Mouse (Mus musculus) kidney, adult 2 months (tissue): ENCODE measurements around the gene Prpf6.

Experiments used
- CTCF ChIP-seq: fragments of 200-500 bp; conservative IDR thresholded peaks from 2 replicates; pipeline ENCODE4 v1.5.1; 2011; ENCODE audit warnings: low read depth, mild to moderate bottlenecking, control low read depth, low read length, moderate library complexity, mixed read lengths; ENCODE audit not compliant: insufficient read depth, insufficient read length
- POLR2A ChIP-seq: fragments of 200-500 bp; IDR thresholded peaks from one replicate; pipeline ENCODE4 v1.6.1; 2011; ENCODE audit warnings: low read depth, low read length, control low read depth

DNA sequence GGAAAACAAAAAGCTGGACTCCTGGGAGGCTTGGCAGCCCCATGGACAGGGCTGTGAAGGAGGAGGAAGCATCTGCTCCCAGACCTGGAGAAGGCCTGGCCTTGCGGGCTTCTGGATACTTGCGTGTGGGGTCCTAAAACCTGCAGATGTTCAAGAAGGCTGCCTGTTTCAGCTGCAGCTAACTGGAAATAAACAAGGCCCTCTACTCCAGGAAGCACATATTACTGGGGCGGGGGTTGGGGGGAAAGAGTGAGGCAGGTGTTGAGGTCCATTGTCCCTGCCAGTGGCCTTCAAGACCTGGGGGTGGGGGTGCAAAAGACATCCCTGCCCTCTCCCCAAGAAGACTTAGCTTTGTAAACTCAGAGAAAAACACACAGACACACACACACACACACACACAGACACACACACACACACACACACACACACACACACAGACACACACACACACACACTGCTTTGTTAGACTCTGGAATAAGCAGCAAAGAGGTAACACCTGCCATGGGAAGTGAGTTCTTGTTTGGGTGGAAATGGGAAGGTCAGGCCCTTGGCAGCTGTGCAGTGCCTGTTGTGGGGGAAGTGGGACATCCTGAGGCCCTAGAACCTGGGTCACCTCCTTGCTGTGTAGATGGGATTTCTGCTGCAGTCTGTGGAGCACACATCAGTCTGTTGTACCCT lies 71.1 kb downstream of the Prpf6 start:
- no peak for TF ChIP-seq CTCF
- TF ChIP-seq POLR2A, result no peak
